Mouse (Mus musculus) Muller cell, postnatal 12 days (primary cell): Measurements from ENCODE around the gene Olfr1221.
"Not testable (repeated sequence)": the region's sequence is repeated elsewhere in the genome, so short reads cannot be mapped to it uniquely, and the experiment has no call there.

Source experiments
- DNase-seq: peaks from one replicate; pipeline ENCODE4 v3.0.0-alpha.2; 2015; ENCODE audit errors: inconsistent ontology term

Olfr1221 gene

DNA sequence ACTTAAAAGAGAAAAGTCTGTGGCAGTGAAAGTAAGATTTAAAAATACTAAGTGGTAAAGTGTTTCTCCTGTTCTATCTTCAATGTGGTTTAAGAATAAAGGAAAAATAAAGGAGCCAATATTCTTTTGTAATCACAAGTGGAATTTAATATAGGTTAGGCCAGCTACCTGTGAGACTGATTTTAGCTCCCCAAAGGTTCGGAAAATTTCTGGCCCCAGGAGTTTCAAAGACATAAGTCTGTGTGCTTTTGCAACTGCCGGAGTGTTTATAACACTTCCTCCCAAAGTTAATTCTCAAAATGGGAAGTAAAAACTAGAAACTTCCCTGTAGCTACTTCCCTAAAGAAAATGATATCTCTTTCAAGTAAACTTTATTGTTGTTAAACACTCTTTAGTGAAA lies at the start of gene Olfr1221:
TSS of gene Olfr1221 (minus strand) at position 101 of the 400 bp plus-strand sequence.
- DNase-seq = no peak

DNA sequence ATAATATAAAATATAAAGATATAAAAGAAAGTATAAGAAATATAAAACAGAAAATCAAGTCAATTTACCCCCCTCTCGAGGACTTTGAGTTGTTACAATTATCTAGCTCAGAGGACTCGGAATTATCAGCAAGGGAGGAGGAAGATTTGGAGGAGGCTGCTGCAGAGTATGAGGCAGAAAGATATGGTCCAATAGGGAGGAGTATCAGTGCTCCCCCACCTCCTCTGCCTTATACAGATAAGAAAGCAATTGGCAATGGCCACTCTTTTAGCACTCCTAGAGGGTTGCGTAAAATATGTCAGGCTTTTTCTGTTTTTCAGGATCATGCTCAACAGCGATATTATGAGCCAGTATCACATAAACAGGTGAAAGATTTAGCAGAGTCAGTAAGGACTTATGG lies 47.6 kb upstream of the Olfr1221 start:
- not testable (repeated sequence) for DNase-seq

DNA sequence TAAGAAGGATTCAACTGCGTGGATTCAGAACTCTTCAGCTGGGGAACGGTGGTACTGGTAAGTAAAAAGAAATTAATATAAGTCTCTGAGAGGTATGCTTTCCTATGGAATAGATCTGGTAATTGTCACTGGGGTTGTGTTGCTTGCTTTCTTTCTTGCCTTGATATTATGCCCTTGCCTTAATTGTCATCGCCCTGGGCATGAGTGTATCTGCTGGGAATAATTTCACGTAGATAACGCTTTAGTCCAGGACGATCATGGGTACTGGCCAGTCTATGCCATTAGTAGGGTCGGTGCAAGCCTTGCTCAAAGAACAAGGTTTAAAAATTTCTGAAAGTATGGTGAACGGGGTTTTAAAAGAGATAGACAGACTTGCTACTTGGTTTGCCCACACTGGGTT lies 46.9 kb upstream of the Olfr1221 start, which contains the start of gene Olfr1224-ps1:
TSS of gene Olfr1224-ps1 (minus strand) at position 101 of the 400 bp plus-strand sequence.
- DNase-seq = not testable (repeated sequence)

DNA sequence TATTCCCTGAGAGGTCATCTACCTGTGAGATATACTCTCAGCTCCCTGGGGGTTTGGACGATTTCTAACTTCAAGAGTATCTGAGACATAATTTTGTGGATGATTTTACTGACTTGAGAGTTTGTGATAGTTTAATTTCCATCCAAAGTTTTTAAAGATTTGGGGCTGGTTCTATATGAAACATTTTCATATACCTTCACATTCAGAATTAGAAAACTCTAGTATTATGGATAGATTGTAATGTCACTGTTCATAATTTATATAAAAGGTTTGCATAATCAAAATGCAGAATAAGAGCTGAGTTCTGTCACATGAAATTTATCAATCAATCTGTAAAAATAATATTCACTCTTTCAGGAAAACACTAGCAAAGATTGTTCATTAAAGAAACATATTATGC lies 34.4 kb upstream of the Olfr1221 start, which contains the start of gene Olfr1223:
TSS of gene Olfr1223 (minus strand) at position 101 of the 400 bp plus-strand sequence.
- DNase-seq = no peak

DNA sequence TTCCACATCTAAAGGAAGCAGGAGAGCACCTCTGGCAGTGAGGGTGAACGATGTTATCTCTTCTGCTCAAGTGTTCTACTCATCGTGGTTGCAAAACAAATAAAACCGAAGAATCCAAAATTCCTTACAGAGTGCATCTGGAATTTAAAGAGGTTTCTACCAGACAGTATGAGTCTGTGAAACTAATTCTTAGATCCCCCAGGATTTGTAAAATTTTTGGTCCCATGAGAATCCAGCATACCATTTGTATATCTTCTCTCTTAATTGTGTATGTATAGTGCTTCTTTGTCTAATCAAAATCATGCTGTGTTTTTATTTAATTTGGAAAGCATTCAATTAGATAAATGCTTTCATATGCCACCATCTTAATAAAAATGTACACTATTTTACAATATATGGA lies 15.9 kb upstream of the Olfr1221 start, which contains the start of gene Olfr1222:
TSS of gene Olfr1222 (minus strand) at position 101 of the 400 bp plus-strand sequence.
- no peak for DNase-seq

DNA sequence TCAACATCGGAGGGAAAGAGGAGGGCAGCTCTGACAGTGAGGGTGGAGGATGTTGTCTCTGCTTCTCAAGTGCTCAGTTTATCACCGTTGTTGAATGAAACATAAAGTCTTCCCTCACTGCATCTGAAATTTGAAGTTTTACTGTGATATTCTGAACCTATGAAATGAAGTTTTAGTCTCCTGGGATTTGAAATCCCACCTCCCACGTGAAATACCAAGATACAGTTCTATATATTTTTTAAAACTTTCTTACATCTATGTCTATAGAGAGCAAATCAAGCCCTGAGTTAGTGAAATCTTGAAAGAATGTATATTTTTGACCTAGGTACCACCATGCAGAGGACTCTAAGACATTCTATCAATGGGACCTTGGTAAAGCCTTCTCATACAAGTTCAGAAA lies 10.3 kb downstream of the Olfr1221 start, which contains the start of gene Olfr1220:
TSS of gene Olfr1220 (minus strand) at position 101 of the 400 bp plus-strand sequence.
- DNase-seq = no peak

DNA sequence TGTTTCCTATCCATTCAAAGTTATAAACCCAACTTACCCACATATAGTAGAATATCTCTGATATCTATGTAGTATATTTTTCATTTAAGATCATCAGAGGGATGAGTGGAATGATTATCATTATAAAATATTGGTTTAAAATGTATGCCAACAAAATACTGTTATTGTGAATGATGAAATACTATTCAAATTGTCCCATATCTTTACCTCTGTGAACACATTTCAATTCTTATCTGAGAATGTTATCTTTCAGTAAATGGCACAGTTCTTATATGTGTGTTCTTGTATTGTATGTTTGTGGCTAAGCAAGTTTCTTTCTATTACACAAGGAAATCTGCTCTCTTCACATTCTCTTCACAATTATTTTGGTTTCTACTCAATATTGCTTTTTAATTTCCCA lies 11.4 kb downstream of the Olfr1221 start:
- DNase-seq = no peak

DNA sequence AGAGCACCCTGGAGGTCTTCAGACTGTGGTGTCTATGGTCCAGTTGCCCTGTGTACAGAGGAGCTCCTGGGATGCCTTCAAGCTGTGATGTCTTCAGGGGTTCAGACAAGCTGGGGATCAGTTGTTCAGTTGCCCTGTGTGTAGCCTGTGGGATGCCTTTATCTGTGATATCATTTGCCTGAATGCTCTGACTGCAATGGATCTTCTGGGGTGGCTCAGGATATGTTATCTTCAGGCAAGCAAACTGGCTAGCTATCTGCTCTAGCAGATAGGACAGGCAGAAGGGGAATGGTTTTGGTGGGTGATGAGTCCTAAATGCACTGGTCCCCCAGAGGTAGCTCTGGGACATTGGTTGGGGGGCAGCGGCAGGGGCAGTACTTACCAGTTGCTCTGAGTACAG lies 23.2 kb downstream of the Olfr1221 start:
- no peak for DNase-seq

DNA sequence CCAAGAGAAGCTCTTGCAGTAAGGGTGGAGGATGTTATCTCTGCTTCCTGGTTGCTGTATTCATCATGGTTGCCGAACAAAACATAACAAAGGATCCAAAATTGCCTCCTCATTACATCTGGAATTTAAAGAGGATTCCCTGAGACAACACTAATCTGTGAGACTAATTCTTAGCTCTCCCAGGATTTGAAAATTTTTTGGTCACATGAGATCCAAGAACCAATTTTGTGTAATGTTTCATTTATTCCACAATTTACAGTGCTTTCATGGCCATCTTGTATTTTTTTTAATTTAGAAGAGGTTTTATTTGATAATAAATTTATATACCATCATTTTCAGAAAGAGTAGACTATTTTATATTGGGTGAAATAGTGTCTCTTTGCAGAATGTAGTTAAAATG lies 33.7 kb downstream of the Olfr1221 start, which contains the start of gene Olfr1219:
TSS of gene Olfr1219 (minus strand) at position 101 of the 400 bp plus-strand sequence.
- no peak for DNase-seq

DNA sequence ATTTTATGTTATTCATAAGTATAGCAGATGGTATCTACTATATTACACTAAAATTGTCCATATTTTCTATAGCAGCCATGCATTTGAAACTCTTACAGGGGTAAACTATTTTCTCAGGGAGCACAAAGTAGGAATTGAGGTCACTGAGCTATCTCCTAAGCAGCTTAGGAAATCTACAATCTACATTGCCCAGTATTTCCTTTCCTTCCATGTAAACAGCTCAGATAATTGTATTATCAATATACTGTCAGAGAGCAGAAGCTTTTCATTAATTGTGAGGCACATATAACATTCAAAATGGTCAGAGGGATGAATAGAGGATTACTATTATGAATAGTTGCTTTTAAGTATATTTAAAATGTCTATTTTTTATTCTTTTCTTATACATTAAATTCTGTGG lies 35.6 kb downstream of the Olfr1221 start:
- no peak for DNase-seq

DNA sequence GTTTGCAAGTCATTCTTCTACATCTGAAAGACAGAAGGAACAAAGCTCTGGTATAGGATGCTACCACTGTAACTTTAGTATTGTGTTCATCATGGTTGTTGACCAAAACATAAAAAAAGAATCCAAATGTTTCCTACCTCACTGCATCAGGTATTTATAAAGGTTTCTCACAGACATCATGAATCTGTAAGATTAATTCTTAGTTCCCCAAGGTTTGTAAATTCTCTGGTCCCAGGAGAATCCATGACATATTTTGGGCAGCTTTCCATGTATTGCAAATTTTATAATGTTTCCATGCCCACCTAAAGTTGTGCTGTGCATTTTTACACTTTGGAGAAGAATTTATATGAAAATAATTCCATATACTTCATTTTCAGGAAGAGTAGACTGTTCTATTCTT lies 56.0 kb downstream of the Olfr1221 start, which contains the start of gene Olfr1218:
TSS of gene Olfr1218 (minus strand) at position 101 of the 400 bp plus-strand sequence.
- no peak for DNase-seq
